Mouse (Mus musculus): ENCODE data around the gene Phf24. TPM values are rescaled to one million over a fixed set of nuclear protein-coding genes. Genes with fewer than 3 reads are reported as not detected.

The Phf24 gene
- total and polyA plus RNA-seq, 3 experiments = 0.31 to 0.92 TPM; not detected in 1

DNA sequence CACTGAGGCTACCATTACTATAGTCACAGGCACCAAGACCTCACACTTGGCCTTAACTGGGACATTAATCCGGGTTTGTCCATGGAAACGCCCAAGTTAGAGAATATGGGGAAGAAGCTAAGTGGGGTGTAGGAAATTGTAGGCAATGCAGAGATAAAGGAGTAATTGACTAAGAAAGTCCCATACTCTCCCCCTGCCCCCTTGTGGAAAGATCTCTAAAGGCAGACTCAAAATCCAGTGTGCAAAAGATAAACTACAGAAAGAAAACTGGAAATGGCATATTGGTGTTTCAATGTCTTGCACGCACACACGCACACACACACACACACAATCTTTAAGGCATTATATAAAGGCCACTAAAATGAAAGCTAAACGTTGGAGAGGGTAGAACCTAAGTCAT is 45.7 kb upstream of the Phf24 start:
- H3K9ac ChIP-seq (ENCODE audit: control insufficient read depth, low read depth, low read length, poor library complexity, severe bottlenecking) = no peak overlapping the region

DNA sequence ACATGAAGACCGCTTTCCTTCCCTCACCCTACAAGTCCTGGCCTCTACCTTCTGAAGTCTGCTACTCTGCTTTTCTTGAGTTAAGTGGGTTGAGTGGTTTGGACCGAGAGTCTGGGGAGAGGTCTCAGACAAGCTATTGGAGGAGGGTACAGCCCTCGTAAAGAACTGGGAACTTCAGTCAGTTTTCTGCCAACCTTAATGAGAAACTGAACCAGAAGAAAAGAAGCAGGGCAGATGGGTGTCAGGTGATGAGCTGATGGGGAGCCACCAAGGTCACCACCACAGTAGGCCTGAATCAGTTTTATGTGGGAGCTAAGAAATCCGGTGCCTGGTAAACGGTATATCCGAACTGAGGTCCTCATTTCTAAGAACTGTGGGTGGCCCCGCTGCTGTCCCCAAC is 44.3 kb upstream of the Phf24 start:
- Histone ChIP-seq H3K79me2 (ENCODE audit: control insufficient read depth, insufficient read depth, low read length, poor library complexity) (no peaks in the 10 kb centered on the region), H3K27me3 (ENCODE audit: control insufficient read depth in 1 of 2, insufficient read depth in 2 of 2, low read length in 2 of 2) (no peaks in the 10 kb centered on the region), H3K9ac (ENCODE audit: control insufficient read depth, low read depth, low read length, poor library complexity, severe bottlenecking) (no peak overlapping the region), H3K4me1 (ENCODE audit: control insufficient read depth in 1 of 2, insufficient read depth in 2 of 2, low read length in 2 of 2) (no peaks in the 10 kb centered on the region; a peak in 1 of 4 replicates), H3K4me3 (ENCODE audit: control insufficient read depth in 1 of 2, insufficient read depth in 1 of 2, low read depth in 2 of 2, low read length in 2 of 2) (no peak overlapping the region), H3K36me3 (ENCODE audit: control insufficient read depth in 1 of 2, insufficient read depth in 2 of 2, low read length in 2 of 2) (0 out of 4 replicates have a peak, but pooled peaks cover 0 to 3% of the 10 kb centered on the region in 2 experiments), H3K9me3 (replicated peaks; ENCODE audit: insufficient read depth, low read length) (no peaks in the 10 kb centered on the region), H3K27ac (ENCODE audit: control insufficient read depth, low read depth, low read length) (no peak overlapping the region)
- DNase-seq (ENCODE audit: low read depth, low spot score) = peak; percentile 0
- TF ChIP-seq RAD21 (IDR thresholded peaks at IDR 0.05; ENCODE audit: low read depth, low read length) (no peak), SMC3 (IDR thresholded peaks at IDR 0.05; ENCODE audit: low read depth, low read length) (no peak), GABPA (IDR thresholded peaks at IDR 0.05; ENCODE audit: low read depth, low read length) (no peak), CTCF (IDR thresholded peaks at IDR 0.05 in 2 of 3, conservative IDR thresholded peaks at IDR 0.05 in 1 of 3; ENCODE audit: control insufficient read depth in 1 of 3, insufficient read depth in 1 of 3, low read depth in 2 of 3, low read length in 3 of 3, poor library complexity in 1 of 3, severe bottlenecking in 1 of 3) (no peak), TBP (IDR thresholded peaks at IDR 0.05; ENCODE audit: low read depth, low read length) (no peak), ZKSCAN1 (IDR thresholded peaks at IDR 0.05; ENCODE audit: low read depth, low read length) (no peak), CHD1 (IDR thresholded peaks at IDR 0.05; ENCODE audit: low read depth, low read length) (no peak), ELF1 (IDR thresholded peaks at IDR 0.05; ENCODE audit: low read depth, low read length) (no peak), MEF2A (IDR thresholded peaks at IDR 0.05; ENCODE audit: extremely low read depth, insufficient replicate concordance, low read depth, low read length, poor library complexity, severe bottlenecking) (no peak), EP300 (IDR thresholded peaks at IDR 0.05; ENCODE audit: low read depth in 1 of 2, low read length in 2 of 2) (no peak), RCOR1 (IDR thresholded peaks at IDR 0.05; ENCODE audit: low read depth, low read length) (no peak), TCF12 (IDR thresholded peaks at IDR 0.05; ENCODE audit: low read depth, low read length) (no peak), NELFE (IDR thresholded peaks at IDR 0.05; ENCODE audit: low read depth, low read length) (no peak), USF1 (IDR thresholded peaks at IDR 0.05; ENCODE audit: low read depth, low read length) (no peak), BHLHE40 (IDR thresholded peaks at IDR 0.05; ENCODE audit: borderline replicate concordance, low read depth, low read length) (no peak), ETS1 (IDR thresholded peaks at IDR 0.05; ENCODE audit: low read depth, low read length) (no peak)

More for the DNA sequence above, 45.7 kb upstream of the Phf24 start:
- Histone ChIP-seq H3K27ac (ENCODE audit: control insufficient read depth, low read depth, low read length) (no peak overlapping the region), H3K36me3 (ENCODE audit: control insufficient read depth in 1 of 2, insufficient read depth in 2 of 2, low read length in 2 of 2) (0 out of 4 replicates have a peak, but pooled peaks cover 0 to 5% of the 10 kb centered on the region in 2 experiments), H3K4me3 (ENCODE audit: control insufficient read depth in 1 of 2, insufficient read depth in 1 of 2, low read depth in 2 of 2, low read length in 2 of 2) (no peak overlapping the region), H3K9me3 (replicated peaks; ENCODE audit: insufficient read depth, low read length) (no peaks in the 10 kb centered on the region), H3K79me2 (ENCODE audit: control insufficient read depth, insufficient read depth, low read length, poor library complexity) (no peaks in the 10 kb centered on the region), H3K4me1 (ENCODE audit: control insufficient read depth in 1 of 2, insufficient read depth in 2 of 2, low read length in 2 of 2) (peaks cover 2 to 4% of the 10 kb centered on the region in 2 experiments; a peak in 2 of 4 replicates), H3K27me3 (ENCODE audit: control insufficient read depth in 1 of 2, insufficient read depth in 2 of 2, low read length in 2 of 2) (no peaks in the 10 kb centered on the region)
- TF ChIP-seq ZC3H11A (IDR thresholded peaks at IDR 0.05; ENCODE audit: low read depth, low read length) (peak; percentile 63), SIN3A (IDR thresholded peaks at IDR 0.05; ENCODE audit: low read length) (no peak), UBTF (IDR thresholded peaks at IDR 0.05; ENCODE audit: borderline replicate concordance, insufficient read depth, low read depth, low read length) (no peak), TAL1 (IDR thresholded peaks at IDR 0.05; ENCODE audit: low read length) (no peak), RAD21 (IDR thresholded peaks at IDR 0.05; ENCODE audit: low read depth, low read length) (peak; percentile 56), CTCF (IDR thresholded peaks at IDR 0.05 in 2 of 3, conservative IDR thresholded peaks at IDR 0.05 in 1 of 3; ENCODE audit: control insufficient read depth in 1 of 3, insufficient read depth in 1 of 3, low read depth in 2 of 3, low read length in 3 of 3, poor library complexity in 1 of 3, severe bottlenecking in 1 of 3) (peak in 1 of 3 experiments; percentile 65; a peak in 2 of 6 replicates), ZMIZ1 (IDR thresholded peaks at IDR 0.05; ENCODE audit: low read depth, low read length) (no peak), TCF12 (IDR thresholded peaks at IDR 0.05; ENCODE audit: low read depth, low read length) (no peak), EP300 (IDR thresholded peaks at IDR 0.05; ENCODE audit: low read depth in 1 of 2, low read length in 2 of 2) (no peak), CHD1 (IDR thresholded peaks at IDR 0.05; ENCODE audit: low read depth, low read length) (no peak), POLR2A (IDR thresholded peaks at IDR 0.05; ENCODE audit: control insufficient read depth in 1 of 2, insufficient read depth in 1 of 2, low read depth in 1 of 2, low read length in 2 of 2, poor library complexity in 1 of 2) (no peak), NRF1 (IDR thresholded peaks at IDR 0.05; ENCODE audit: insufficient read depth, low read depth, low read length, poor library complexity, severe bottlenecking) (no peak), MAZ (IDR thresholded peaks at IDR 0.05; ENCODE audit: low read depth, low read length) (no peak), JUND (IDR thresholded peaks at IDR 0.05; ENCODE audit: low read depth, low read length) (no peak), SMC3 (IDR thresholded peaks at IDR 0.05; ENCODE audit: low read depth, low read length) (peak; percentile 82), BHLHE40 (IDR thresholded peaks at IDR 0.05; ENCODE audit: borderline replicate concordance, low read depth, low read length) (no peak), ELF1 (IDR thresholded peaks at IDR 0.05; ENCODE audit: low read depth, low read length) (no peak)
- DNase-seq (ENCODE audit: low read depth, low spot score) = peak; percentile 48

All from MEL (cell line).